In genomic region chr16:33294681-33295080, GRCm38 (mm10) we compare ENCODE assay signal across 16 mouse cellular contexts.
"Had no signal": no experiment of that assay in that cellular context is flagged by ENCODE, and none has a peak within 500 bp of the region (broad histone marks: within the 10 kb centered on the region; RNA-seq: fewer than 3 reads in every experiment).

No protein-coding gene starts in this region.

- H3K27ac ChIP-seq: neural tube, embryonic 13.5 days; neural tube, embryonic 15.5 days; stomach, embryonic 15.5 days; stomach, postnatal 0 days had no signal

- H3K4me1 ChIP-seq: neural tube, embryonic 13.5 days; neural tube, embryonic 15.5 days; stomach, embryonic 15.5 days had no signal

- H3K9me3 ChIP-seq: neural tube, embryonic 15.5 days; stomach, embryonic 15.5 days had no signal

- DNase-seq: retina, postnatal 1 day; right cerebral cortex, adult 18-20 months; right cerebral cortex, postnatal 14 days; right cerebral cortex, postnatal 25 days; right cerebral cortex, postnatal 4 days; spleen, adult 18-20 months; thymus, adult 18-20 months; thymus, adult 2 months; thymus, postnatal 14 days; thymus, postnatal 25 days; thymus, postnatal 36 days; thymus, postnatal 4 days had no signal

- H3K4me2 ChIP-seq: neural tube, embryonic 13.5 days; neural tube, embryonic 15.5 days; stomach, embryonic 15.5 days had no signal

- H3K9ac ChIP-seq: neural tube, embryonic 13.5 days; neural tube, embryonic 15.5 days; stomach, embryonic 15.5 days had no signal

- H3K27me3 ChIP-seq: neural tube, embryonic 13.5 days; neural tube, embryonic 15.5 days; stomach, embryonic 15.5 days had no signal

- H3K4me3 ChIP-seq: neural tube, embryonic 13.5 days; neural tube, embryonic 15.5 days; stomach, embryonic 15.5 days had no signal
